Mouse (Mus musculus): Measurements from ENCODE around the gene Dnase1l3.

- TF ChIP-seq POLR2A (IDR thresholded peaks at IDR 0.05; ENCODE audit: low read depth, low read length) (no peak), CTCF (IDR thresholded peaks at IDR 0.05; ENCODE audit: extremely low read depth, insufficient read length, insufficient replicate concordance, low read depth, low read length) (no peak)
These were observed 5.0 kb downstream of the Dnase1l3 start for GRCm38 (mm10) chr14:7989371-7989770.

All from small intestine, adult 2 months (tissue).